Mouse (Mus musculus) spleen, postnatal 14 days (tissue): Measurements from ENCODE around the gene Meox1.

Source experiments
- DNase-seq, 2 experiments: peaks; one replicate each; pipeline ENCODE4 v3.0.0; 2021 to 2022; ENCODE audit warnings: low spot score in 2 of 2

The Meox1 gene

GRCm38 (mm10) chr11:101855950-101856712 lies 38.0 kb downstream of the Meox1 start:
- no peak for DNase-seq

- DNase-seq: no peak
Observed at GRCm38 (mm10) chr11:101851042-101851441, 43.1 kb downstream of the Meox1 start.

DNA sequence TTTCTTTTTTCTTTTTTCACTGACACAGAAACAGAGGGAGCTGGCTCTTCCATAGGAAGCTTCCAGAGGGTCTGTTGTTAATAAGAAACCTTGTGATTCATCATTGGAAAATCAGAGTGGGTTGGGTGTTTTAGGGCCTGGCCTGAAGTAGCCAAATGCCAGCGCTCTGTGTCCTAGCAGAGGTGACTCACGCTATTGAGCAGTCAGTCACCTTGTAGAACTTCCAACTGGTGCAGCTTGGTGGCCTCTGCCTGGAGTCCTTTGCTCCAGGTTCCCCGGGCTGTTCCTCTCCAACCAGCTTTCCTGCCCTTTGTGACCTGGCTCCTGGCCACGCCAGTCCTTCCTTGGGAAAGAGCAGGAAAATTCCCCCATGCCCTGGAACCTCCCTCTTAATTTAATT lies 44.9 kb downstream of the Meox1 start:
- DNase-seq: no peak

DNA sequence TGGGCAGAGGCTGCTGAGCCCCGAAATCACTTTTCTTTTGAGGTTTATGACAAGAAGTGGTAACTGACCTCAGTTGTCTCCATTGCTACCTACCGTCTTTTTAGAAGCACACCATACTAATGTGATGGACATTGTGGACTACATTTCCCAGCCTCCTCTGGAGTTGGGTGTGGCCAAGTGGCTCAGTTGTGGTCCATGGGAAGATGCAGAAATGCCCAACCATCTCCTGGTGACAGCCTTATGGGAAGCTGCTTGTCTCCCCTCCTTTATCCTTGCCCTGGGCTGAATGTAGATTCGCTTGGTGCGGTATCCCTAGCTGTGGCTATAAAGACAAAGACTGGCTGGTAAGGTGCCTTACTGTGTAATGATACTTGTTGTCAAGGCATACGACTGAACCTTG lies 46.7 kb downstream of the Meox1 start:
- DNase-seq: no peak

DNA sequence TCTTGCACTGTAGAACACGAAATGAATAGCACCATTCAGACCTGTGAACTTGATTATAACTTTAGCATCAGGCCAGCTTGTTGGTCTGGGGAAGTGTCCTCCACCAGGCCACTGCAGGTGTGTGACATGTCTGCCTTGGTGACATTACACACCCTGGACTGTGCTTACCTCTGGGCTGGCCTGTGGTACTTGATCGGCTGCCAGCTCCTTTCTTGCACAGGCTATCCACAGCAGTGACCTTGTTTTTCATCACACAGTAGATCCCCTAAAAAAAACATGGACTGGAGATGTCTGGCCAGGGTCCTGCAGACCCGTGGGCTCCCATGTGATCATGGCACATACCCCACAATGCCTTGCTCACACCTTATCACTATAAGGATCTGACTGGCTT lies 51.4 kb downstream of the Meox1 start:
- DNase-seq: no peak

GRCm38 (mm10) chr11:101841998-101842772 lies 52.0 kb downstream of the Meox1 start:
- no peak for DNase-seq

GRCm38 (mm10) chr11:101840405-101840804 lies 53.8 kb downstream of the Meox1 start:
- no peak for DNase-seq

GRCm38 (mm10) chr11:101839426-101839825 lies 54.7 kb downstream of the Meox1 start:
- DNase-seq: no peak

- no peak for DNase-seq
Observed at GRCm38 (mm10) chr11:101832001-101832400, 62.2 kb downstream of the Meox1 start.

GRCm38 (mm10) chr11:101830616-101831015 lies 63.6 kb downstream of the Meox1 start:
- no peak for DNase-seq

- no peak for DNase-seq
Observed at GRCm38 (mm10) chr11:101830112-101830511, 64.1 kb downstream of the Meox1 start.

GRCm38 (mm10) chr11:101828718-101829117 lies 65.5 kb downstream of the Meox1 start:
- no peak for DNase-seq
